Mouse (Mus musculus) CH12F3 (cell line): ENCODE data around the gene Col6a3.

Source experiments
- in situ Hi-C: fragments of 300-500 bp; cut with MboI; formaldehyde crosslinking; loops from 2 replicates; pipeline ENCODE4 v1.14.3; 2020; ENCODE audit warnings: low sequenced_read_pairs

Gene Col6a3

GRCm38 (mm10) chr1:90797276-90797891 lies 46.4 kb downstream of the Col6a3 start:
- in situ Hi-C loops, result no loop called here

DNA sequence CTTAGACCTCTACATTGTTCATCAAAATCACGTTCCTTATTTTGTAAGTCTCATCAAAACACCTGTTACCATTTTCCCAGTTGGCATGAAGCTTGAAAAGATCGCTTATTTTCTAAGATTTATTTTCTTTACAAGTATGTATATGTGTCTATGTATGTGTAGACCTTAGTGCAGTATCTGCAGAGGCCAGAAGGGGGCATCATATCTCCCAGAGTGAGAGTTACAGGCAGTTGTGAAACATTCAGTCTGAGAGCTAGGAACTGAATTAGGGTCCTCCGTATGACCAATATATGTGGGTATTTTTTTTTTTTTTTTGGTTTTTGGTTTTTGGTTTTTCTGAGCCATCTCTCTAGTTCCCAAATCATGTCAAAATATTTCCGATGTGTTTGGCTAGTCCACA lies 50.4 kb downstream of the Col6a3 start:
- in situ Hi-C loops, result no loop called here

DNA sequence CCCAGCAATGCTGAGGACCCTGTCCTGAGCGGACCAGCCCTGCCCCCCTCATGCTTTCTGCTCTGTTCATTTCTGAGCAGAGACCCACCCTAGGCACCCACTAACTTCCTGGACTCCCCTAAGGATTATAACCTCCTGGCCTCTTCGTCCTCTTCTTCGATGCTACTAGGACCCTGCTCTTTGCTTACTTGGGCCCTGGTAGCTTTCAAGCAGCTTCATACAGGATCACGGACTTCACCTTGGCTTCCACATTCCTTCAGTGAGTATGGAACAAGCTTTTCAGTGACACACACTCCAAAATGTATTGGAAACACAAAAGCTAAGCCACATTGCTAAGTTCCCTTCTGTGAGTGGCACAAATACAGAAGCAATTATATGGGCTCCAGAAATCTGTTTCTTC lies 52.8 kb downstream of the Col6a3 start:
- in situ Hi-C loops, result no loop called here

- in situ Hi-C loops, result no loop called here
Observed at GRCm38 (mm10) chr1:90789506-90789905, 54.3 kb downstream of the Col6a3 start.

DNA sequence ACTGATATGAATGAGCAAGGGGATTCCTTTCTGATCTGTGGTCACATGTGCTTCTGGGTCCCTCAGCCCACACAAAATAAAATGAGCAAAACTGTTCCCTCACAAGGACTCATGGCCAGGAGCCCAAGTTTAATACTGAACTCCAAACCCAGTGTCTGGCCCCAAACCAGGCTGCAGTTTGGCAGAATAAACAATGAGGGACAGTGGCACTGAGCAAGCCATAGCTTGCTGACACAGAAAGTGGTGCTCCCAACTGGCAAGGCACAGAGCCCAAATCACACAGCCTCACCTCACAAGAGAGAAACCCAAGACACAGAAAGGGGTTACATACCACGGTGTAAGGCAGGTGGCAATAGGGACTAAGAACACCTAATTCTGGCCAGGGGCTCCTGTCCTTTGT lies 63.3 kb downstream of the Col6a3 start:
- in situ Hi-C loops, result no loop called here

- in situ Hi-C loops, result no loop called here
Observed at GRCm38 (mm10) chr1:90779072-90779471, 64.7 kb downstream of the Col6a3 start.

DNA sequence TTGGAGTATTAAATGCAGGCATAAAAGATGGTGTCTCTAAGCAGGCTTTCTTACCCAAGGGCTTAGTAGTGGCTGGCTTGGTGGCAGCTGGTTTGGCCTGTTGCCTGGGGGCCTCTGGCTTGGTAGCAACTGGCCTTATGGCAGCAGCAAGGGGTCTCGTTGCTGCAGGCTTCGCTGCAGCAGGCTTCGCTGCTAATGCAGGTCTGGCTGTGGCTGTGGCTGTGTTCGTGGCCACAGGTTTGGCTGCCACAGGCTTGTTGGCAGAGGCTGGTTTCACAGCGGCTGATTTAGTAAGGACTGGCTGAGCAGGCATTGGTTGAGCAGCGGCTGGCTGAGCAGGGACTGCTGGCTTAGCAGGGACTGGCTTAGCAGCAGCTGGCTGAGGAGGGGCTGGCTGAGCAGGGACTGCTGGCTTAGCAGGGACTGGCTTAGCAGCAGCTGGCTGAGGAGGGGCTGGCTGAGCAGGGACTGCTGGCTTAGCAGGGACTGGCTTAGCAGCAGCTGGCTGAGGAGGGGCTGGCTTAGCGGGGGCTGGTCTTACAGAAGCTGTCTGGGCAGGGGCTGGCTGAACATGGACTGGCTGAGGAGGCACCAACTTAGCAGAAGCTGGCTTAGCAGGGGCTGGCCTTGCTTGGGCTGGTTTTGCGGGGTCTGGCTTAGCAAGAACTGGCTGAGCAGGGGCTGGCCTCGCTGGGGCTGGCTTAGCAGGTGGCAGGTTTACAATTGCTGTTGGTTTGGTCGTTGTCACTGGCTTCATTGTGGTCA lies 68.1 kb downstream of the Col6a3 start:
- in situ Hi-C loops, result no loop called here

GRCm38 (mm10) chr1:90771172-90771571 lies 72.6 kb downstream of the Col6a3 start:
- in situ Hi-C loops, result no loop called here

DNA sequence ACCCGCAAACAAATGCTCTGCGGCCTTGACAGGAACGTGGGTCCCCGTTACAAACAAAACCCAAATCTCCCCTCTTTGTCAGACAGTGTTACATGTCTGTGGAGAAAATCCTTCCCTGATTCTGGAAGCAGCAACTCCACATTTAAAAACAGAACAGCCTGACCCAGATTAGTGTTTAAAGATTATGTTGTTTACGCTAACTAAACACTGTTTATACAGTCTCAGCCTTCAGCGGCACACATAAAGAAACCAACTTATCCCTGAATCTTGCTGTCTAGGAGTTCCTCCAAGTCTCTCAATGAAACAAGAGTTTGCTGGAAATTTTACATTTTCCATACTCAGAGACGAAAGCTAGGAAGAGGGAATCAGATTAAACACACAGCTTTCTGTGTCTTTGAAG lies 73.7 kb downstream of the Col6a3 start:
- in situ Hi-C loops, result no loop called here

DNA sequence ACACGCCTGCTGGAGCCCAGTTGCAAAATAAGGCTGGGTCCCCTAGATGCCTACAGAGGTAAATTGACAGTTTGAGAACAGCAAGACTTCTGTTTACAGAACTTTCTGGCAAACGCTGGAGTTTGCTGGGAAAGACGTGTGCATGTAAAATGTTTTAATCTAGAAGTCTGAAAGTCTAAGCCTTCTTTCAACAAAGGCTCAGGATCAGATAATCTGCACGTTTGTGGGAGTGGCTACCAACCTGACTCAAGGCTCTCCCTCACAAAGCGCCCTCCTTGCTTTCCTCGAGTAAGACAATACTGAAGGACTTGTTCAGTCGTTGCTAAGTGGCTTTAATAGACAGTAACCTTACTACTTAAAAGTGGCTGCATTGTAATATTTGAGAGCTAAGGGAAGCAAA lies 74.5 kb downstream of the Col6a3 start:
- in situ Hi-C loops, result no loop called here

GRCm38 (mm10) chr1:90758091-90758673 lies 85.6 kb downstream of the Col6a3 start:
- in situ Hi-C loops, result no loop called here

DNA sequence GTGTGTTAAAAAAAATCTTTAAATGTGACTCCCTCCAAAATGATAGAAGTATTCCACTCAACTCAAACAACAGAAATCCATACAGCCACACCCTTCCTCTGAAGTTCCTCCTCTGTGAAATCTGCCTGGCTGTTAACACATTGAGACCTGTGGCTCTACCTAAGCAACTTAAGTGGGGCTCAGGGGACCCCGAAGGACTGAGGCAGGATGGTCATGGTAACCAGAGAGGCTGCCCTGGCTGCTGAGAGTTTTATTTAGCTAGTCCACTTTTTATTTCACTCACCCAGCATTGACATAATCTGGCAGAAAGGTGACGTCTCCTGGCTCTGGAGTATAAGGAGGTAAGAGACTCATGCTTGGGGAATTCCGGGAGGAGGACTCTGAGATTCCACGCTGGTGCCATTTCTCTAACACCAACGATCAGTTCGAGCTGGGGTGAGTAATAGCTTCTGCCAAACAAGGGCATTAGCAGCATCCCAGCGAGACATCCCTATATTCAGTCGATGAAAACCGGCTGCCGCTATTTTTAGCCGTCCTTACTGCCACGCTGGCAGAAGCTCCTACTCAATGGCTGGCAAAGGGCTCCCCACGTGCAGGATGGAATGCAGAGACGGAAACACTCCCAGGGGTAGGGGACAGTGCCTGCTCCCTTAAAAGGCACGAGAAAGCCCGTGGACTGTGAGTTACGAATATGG lies 89.8 kb downstream of the Col6a3 start:
- in situ Hi-C loops, result no loop called here

DNA sequence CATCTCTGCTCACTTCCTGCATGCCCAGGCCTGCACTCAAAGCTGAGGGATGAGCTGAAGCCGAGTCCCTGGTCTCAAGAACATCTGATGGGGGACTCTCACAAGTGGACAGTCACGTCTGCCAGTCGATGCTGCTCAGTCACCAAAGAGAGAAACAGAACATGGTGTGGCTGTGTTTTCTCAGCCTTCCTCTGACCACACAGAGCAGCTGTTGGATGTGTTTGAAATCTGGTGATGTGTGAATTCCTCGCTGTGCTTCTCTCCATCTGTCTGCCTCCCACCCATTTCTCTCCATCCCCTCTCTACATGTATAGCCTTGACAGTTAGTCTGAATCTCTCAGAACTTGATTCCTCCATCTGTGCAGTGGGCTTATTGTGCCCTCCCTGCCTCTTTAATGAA lies 92.5 kb downstream of the Col6a3 start:
- in situ Hi-C loops, result no loop called here

GRCm38 (mm10) chr1:90750169-90750568 lies 93.6 kb downstream of the Col6a3 start:
- in situ Hi-C loops, result no loop called here

DNA sequence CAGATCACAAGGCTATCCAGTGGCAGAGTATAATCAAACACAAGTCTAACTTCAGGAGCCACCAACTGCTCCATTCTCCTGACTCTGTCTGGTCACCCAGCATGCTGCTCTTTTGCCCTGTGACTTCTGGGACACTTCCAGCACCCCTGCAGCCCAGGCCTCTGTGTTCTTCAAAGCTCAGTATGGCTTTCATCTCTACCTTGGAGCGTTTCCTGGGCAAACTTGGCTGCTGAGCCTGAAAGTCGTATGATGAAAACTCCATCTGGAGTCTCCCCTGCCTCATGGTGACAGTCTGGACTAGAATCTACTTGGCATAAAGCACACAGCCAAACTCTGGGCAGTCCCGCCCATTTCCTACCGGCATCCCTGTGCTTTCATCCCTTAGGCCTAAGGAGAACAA lies 95.2 kb downstream of the Col6a3 start:
- in situ Hi-C loops, result no loop called here

DNA sequence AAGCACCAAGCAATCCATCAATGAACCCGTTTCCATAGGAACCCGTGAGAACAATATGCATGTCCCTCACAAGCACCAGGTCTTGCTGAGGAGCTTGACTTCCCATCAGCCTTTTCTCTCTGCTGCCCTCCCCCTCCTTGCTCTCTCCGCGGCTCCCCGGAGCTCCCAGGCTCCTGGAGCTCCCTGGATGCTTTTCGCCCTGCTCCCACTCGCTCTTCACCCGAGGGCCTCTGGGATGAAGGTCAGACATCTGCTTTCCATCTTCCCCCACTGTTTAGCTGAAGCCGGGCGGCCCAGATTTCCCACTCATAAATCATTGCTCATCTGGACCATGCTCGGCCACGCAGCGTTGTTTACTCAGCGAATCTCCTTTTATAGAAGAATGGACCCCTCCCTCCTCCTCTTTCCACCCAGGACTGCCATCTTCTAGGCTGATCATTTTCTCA lies 99.8 kb downstream of the Col6a3 start:
- in situ Hi-C loops, result no loop called here

DNA sequence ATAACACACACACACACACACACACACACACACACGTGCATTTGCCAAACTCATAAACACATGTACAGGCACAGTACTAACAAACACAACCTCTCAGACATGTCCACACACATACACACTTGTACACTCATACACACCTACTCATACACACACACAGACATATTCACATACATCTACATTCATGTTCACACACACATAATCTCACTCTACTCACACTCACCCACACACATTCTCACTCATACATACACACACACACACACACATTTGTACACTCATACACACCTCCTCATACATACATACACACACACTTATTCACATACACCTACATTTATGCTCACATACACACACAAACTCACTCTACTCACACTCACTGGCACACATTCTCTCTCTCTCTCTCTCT lies 100.3 kb downstream of the Col6a3 start:
- in situ Hi-C loops, result no loop called here

DNA sequence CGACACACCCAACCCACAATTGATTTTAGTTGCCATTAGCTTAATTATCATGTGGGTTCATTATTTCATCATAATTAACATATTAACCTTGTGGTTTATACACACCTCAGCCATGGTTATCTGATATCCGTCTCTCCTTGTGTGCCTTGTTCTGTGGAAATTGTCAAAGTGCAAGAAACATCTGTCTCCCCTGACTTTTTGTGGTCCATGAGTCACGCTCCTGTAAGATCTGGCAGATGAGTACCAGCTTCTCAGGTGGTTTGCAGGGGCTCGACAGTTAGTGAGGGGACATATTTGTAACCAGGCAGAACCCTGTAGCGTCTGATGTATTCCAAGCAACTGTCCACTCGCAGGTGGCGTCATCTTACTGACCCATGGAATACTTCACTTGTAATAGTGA lies 101.1 kb downstream of the Col6a3 start:
- in situ Hi-C loops, result no loop called here

DNA sequence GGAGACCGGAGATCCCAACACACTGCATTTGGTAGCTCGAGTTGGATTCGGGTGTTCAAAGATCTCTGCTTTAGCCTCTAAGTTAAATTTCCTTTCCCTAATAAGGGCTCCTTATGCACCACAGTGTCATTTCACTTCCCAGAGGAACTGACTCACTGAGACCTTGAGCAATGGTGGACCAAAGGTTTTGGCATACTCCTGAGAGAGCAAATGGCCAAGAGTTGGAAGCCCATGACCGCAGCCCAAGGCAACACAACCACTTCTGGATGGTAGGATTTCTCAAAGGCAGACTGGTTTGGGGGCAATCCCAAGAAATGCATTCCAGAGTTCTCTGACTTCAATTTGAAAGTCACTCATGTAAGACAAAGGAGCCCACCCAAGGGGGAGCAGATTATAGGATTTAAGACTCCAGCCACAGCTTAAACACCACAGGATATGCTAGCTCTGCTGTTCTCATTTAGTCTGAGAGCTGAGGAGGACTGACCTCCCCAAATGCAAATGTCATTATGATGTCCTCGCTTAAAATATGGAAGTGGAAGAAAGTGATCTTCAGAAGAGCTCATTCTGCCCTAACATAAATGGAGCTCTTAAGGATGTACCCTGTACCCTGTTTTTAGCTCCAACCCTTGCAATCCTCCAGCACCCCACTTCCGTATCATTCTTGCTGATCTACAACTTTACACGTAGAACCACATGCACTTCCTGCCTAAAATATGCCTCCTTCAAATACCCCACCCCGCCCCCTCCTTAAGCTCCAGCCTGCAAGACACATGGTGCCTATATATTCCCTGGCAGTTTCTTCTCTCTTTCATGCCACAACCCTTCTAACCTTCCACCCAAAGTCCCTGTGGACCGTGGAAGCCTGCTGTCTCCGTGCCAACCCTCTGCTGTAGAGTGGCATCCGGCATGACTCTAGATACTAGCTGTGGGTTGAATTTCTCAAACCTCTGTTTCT lies 103.3 kb downstream of the Col6a3 start:
- in situ Hi-C loops, result no loop called here

DNA sequence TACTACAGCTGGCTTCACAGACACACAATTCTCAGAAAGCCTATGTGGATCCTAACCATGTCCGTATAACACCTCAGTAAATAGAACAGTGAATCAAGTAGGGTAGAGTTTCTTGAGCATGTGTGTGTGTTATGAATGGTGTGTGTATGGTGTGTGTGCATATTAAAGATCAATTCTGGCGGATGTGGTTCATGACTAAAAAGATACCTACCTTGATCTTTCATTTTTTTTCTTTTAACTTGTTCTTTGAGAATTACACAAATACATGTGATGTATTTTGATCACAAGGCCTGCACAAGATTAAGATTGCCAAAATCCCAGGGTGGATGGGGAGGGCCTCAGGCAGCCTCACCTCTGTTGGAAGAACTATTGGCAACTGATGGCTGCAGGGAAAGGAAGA lies 104.9 kb downstream of the Col6a3 start:
- in situ Hi-C loops, result no loop called here

GRCm38 (mm10) chr1:90729466-90729865 lies 114.3 kb downstream of the Col6a3 start:
- in situ Hi-C loops, result no loop called here
